Mouse (Mus musculus): ENCODE results near the gene Gstcd. TPM values are rescaled to one million over a fixed set of nuclear protein-coding genes. Genes with fewer than 3 reads are reported as not detected.

Gene Gstcd
- total RNA-seq, 2 experiments from 2014 or later, result 8.7 to 11.0 TPM

GRCm38 (mm10) chr3:132942778-132943177 lies 149.1 kb downstream of the Gstcd start:
- no peak for DNase-seq (ENCODE audit: low spot score in 2 of 2)

GRCm38 (mm10) chr3:132940181-132940990 lies 151.4 kb downstream of the Gstcd start:
- DNase-seq (ENCODE audit: low spot score in 2 of 2), result no peak

GRCm38 (mm10) chr3:132939006-132939405 lies 152.8 kb downstream of the Gstcd start:
- no peak for DNase-seq (ENCODE audit: low spot score in 2 of 2)

- no peak for DNase-seq (ENCODE audit: low spot score in 2 of 2)
Measured at GRCm38 (mm10) chr3:132934649-132935048, 157.2 kb downstream of the Gstcd start.

Other genes starting within 250 kb of the Gstcd start
- gene Npnt, start 141.7 kb downstream of the Gstcd start, total RNA-seq (2021), result 10 to 100 TPM; 14.2 to 14.9 TPM
- gene Ints12, start 193 bp downstream of the Gstcd start, total RNA-seq (2021), result 10 to 100 TPM; 10.1 to 11.1 TPM
- gene Arhgef38, start 142.9 kb upstream of the Gstcd start, total RNA-seq (2021), result under 1 TPM in 1 of 2 experiments, not detected in 1; 0.29 TPM
- gene Ppa2, start 218.1 kb upstream of the Gstcd start, total RNA-seq (2021), result 10 to 100 TPM; 45.2 to 48.6 TPM